Mouse (Mus musculus) midbrain, embryonic 13.5 days (tissue): ENCODE data around the gene Atp6ap1l. TPM values are rescaled to one million over a fixed set of nuclear protein-coding genes. Genes with fewer than 3 reads are reported as not detected.

Experiments used
- polyA plus RNA-seq: library from polyadenylated mRNA; unstranded; fragments of >200 nt; fragmentation: Nextera tagmentation; extraction: Ambion mirVana; gene quantifications from 2 replicates; pipeline ENCODE4 v1.2.1, GENCODE M21; 2015

Gene Atp6ap1l
- polyA plus RNA-seq, 1 experiment from 2014 or later = 0.59 TPM

Other genes with a start within 250 kb of the Atp6ap1l start
- gene Rps23, start 17.6 kb upstream of the Atp6ap1l start, polyA plus RNA-seq = 139 and 147 TPM in 2 replicates